In the genomic region with DNA sequence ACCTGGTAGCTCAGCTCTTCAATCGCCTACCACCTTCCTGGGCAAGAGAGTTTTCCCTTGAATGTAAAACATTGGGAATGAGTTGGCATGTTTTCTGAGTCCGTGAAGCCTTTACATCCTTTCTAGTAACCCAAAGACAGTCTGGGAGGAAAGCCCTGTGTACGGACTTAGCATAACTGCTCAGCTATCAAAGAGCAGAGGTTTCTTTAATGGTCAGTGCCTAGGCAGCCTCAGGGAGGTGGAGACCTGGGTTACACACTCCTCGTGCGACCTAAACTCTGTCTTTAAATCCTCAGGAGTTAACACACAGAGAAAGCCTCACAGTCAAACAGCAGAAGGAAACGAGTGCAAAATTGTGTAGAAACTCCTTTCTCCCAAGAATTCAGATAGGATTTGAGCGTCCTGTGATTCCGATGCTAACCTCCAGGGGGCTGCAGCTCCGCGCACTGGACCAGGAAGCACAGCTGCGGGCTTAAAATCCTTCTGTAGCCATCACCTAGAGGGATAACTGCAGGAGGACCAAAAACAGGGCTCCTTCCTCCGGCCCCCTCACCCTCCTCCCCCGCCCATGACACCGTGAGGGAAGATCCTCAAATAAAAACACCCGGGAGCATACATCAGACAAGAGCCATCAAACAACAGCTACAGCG, we compare ENCODE assay signal across 8 mouse cellular contexts. TPM values are rescaled to one million over a fixed set of nuclear protein-coding genes. Genes with fewer than 3 reads are reported as not detected.
DNase-seq lines count a peak whose midpoint lies in the region; ATAC-seq lines count a peak whose summit lies in the region.

No protein-coding gene starts in this region.

- no peak overlapping the region for H3K27ac ChIP-seq in heart, embryonic 12.5 days (ENCODE audit: poor library complexity, severe bottlenecking)
- H3K27ac ChIP-seq in kidney, embryonic 16.5 days (ENCODE audit: low read length) = 0 out of 2 replicates have a peak overlapping the region, but pooled peaks have one; percentile 6
- no peak overlapping the region for H3K27ac ChIP-seq in liver, embryonic 11.5 days (ENCODE audit: low read depth, low read length)
- no peak overlapping the region for H3K27ac ChIP-seq in neural tube, embryonic 14.5 days (ENCODE audit: low read depth, low read length)

- H3K4me2 ChIP-seq in heart, embryonic 12.5 days = peak overlapping the region; percentile 44
- H3K4me2 ChIP-seq in kidney, embryonic 16.5 days (replicated peaks; ENCODE audit: low read depth, low read length) = peak overlapping the region; percentile 46
- H3K4me2 ChIP-seq in liver, embryonic 11.5 days = no peak overlapping the region
- H3K4me2 ChIP-seq in neural tube, embryonic 14.5 days (ENCODE audit: low read depth, low read length) = no peak overlapping the region; the same call in 1 of the 2 replicates

- H3K9ac ChIP-seq in heart, embryonic 12.5 days = no peak overlapping the region
- H3K9ac ChIP-seq in kidney, embryonic 16.5 days (replicated peaks; ENCODE audit: low read length) = peak overlapping the region; percentile 25; the same call in 1 of the 2 replicates
- H3K9ac ChIP-seq in liver, embryonic 11.5 days (ENCODE audit: low read depth, low read length) = no peak overlapping the region
- H3K9ac ChIP-seq in neural tube, embryonic 14.5 days (replicated peaks; ENCODE audit: low read depth, low read length) = no peak overlapping the region

- H3K36me3 ChIP-seq in heart, embryonic 12.5 days = no peaks in the 10 kb centered on the region
- H3K36me3 ChIP-seq in kidney, embryonic 16.5 days (ENCODE audit: insufficient read depth, low read length) = no peaks in the 10 kb centered on the region
- no peaks in the 10 kb centered on the region for H3K36me3 ChIP-seq in liver, embryonic 11.5 days (ENCODE audit: control insufficient read depth, insufficient read depth, low read length)
- H3K36me3 ChIP-seq in neural tube, embryonic 14.5 days (ENCODE audit: control insufficient read depth, insufficient read depth, low read length) = no peaks in the 10 kb centered on the region

- H3K9me3 ChIP-seq in heart, embryonic 12.5 days (replicated peaks) = no peaks in the 10 kb centered on the region
- H3K9me3 ChIP-seq in kidney, embryonic 16.5 days (ENCODE audit: low read length) = no peaks in the 10 kb centered on the region
- H3K9me3 ChIP-seq in liver, embryonic 11.5 days (ENCODE audit: control insufficient read depth, low read length) = no peaks in the 10 kb centered on the region
- no peaks in the 10 kb centered on the region for H3K9me3 ChIP-seq in neural tube, embryonic 14.5 days (ENCODE audit: control insufficient read depth, low read length)

- WGBS in heart, embryonic 12.5 days = 11% methylated on average over 16 of the region's 16 CpGs
- WGBS in kidney, embryonic 16.5 days = 11% methylated on average over 16 of the region's 16 CpGs
- WGBS in liver, embryonic 11.5 days = 12% methylated on average over 16 of the region's 16 CpGs
- 16% methylated on average over 16 of the region's 16 CpGs for WGBS in neural tube, embryonic 14.5 days

- H3K4me1 ChIP-seq in heart, embryonic 12.5 days (replicated peaks) = no peaks in the 10 kb centered on the region
- H3K4me1 ChIP-seq in kidney, embryonic 16.5 days (ENCODE audit: insufficient read depth, low read length) = peaks cover 7% of the 10 kb centered on the region
- no peaks in the 10 kb centered on the region for H3K4me1 ChIP-seq in liver, embryonic 11.5 days (replicated peaks; ENCODE audit: control insufficient read depth, insufficient read depth, low read length)
- no peaks in the 10 kb centered on the region for H3K4me1 ChIP-seq in neural tube, embryonic 14.5 days (ENCODE audit: control insufficient read depth, insufficient read depth, low read length)

- no peak for ATAC-seq in heart, embryonic 12.5 days (ENCODE audit: insufficient number of reproducible peaks, low FRiP score)
- ATAC-seq in kidney, embryonic 16.5 days (ENCODE audit: low FRiP score, low TSS enrichment) = peak; percentile 71; the same call in 1 of the 2 replicates
- no peak for ATAC-seq in liver, embryonic 11.5 days (replicated peaks; ENCODE audit: low FRiP score)
- peak; percentile 60; the same call in 1 of the 2 replicates for ATAC-seq in neural tube, embryonic 14.5 days (ENCODE audit: low read depth)

- peak; percentile 22 to 37 for DNase-seq in urinary bladder, adult 18-20 months (ENCODE audit: low spot score in 2 of 2)
- DNase-seq in urinary bladder, postnatal 10 days (ENCODE audit: low spot score) = no peak
- DNase-seq in embryo, embryonic 9.5 days (ENCODE audit: extremely low spot score) = peak; percentile 65
- peak; percentile 35 for DNase-seq in liver, embryonic 11.5 days (ENCODE audit: low spot score)
- DNase-seq in thymus, postnatal 4 days = peak; percentile 60

- no peaks in the 10 kb centered on the region for H3K27me3 ChIP-seq in heart, embryonic 12.5 days (replicated peaks)
- H3K27me3 ChIP-seq in kidney, embryonic 16.5 days (ENCODE audit: insufficient read depth, low read length) = no peaks in the 10 kb centered on the region
- no peaks in the 10 kb centered on the region for H3K27me3 ChIP-seq in liver, embryonic 11.5 days (replicated peaks; ENCODE audit: control insufficient read depth, insufficient read depth, low read length)
- H3K27me3 ChIP-seq in neural tube, embryonic 14.5 days (ENCODE audit: control insufficient read depth, insufficient read depth, low read length) = no peaks in the 10 kb centered on the region

- H3K4me3 ChIP-seq in heart, embryonic 12.5 days = no peak overlapping the region
- peak overlapping the region; percentile 15 for H3K4me3 ChIP-seq in kidney, embryonic 16.5 days (ENCODE audit: low read length)
- no peak overlapping the region for H3K4me3 ChIP-seq in liver, embryonic 11.5 days (ENCODE audit: low read depth, low read length)
- H3K4me3 ChIP-seq in neural tube, embryonic 14.5 days (ENCODE audit: low read depth, low read length) = no peak overlapping the region

RNA-seq across cellular contexts. Expression of gene Defb29, which starts 14.0 kb away (rescaled TPM):
- polyA plus RNA-seq in heart, embryonic 12.5 days (2016; fragmentation: Nextera tagmentation; extraction: Ambion mirVana) = not detected in 2 replicates
- polyA plus RNA-seq in kidney, embryonic 16.5 days (2015; fragmentation: Nextera tagmentation; extraction: Ambion mirVana) = 2.1 and 2.8 TPM in 2 replicates
- polyA plus RNA-seq in liver, embryonic 11.5 days (2014; fragmentation: Nextera tagmentation; extraction: Ambion mirVana) = not detected in 2 replicates
- not detected in 2 replicates for polyA plus RNA-seq in neural tube, embryonic 14.5 days (2014; fragmentation: Nextera tagmentation; extraction: Ambion mirVana)

RNA-seq across cellular contexts. Expression of gene Gm17416, which starts 15.2 kb away (rescaled TPM):
- not detected in 2 replicates for polyA plus RNA-seq in heart, embryonic 12.5 days (2016; fragmentation: Nextera tagmentation; extraction: Ambion mirVana)
- not detected in 2 replicates for polyA plus RNA-seq in kidney, embryonic 16.5 days (2015; fragmentation: Nextera tagmentation; extraction: Ambion mirVana)
- not detected in 2 replicates for polyA plus RNA-seq in liver, embryonic 11.5 days (2014; fragmentation: Nextera tagmentation; extraction: Ambion mirVana)
- not detected in 2 replicates for polyA plus RNA-seq in neural tube, embryonic 14.5 days (2014; fragmentation: Nextera tagmentation; extraction: Ambion mirVana)

RNA-seq across cellular contexts. Expression of gene Defb21, which starts 18.6 kb away (rescaled TPM):
- polyA plus RNA-seq in heart, embryonic 12.5 days (2016; fragmentation: Nextera tagmentation; extraction: Ambion mirVana) = not detected in 2 replicates
- not detected in 2 replicates for polyA plus RNA-seq in kidney, embryonic 16.5 days (2015; fragmentation: Nextera tagmentation; extraction: Ambion mirVana)
- polyA plus RNA-seq in liver, embryonic 11.5 days (2014; fragmentation: Nextera tagmentation; extraction: Ambion mirVana) = not detected in 2 replicates
- not detected in 2 replicates for polyA plus RNA-seq in neural tube, embryonic 14.5 days (2014; fragmentation: Nextera tagmentation; extraction: Ambion mirVana)

RNA-seq across cellular contexts. Expression of gene Defb19, which starts 26.2 kb away (rescaled TPM):
- polyA plus RNA-seq in heart, embryonic 12.5 days (2016; fragmentation: Nextera tagmentation; extraction: Ambion mirVana) = 0.88 and 0.98 TPM in 2 replicates
- 10.1 and 14.1 TPM in 2 replicates for polyA plus RNA-seq in kidney, embryonic 16.5 days (2015; fragmentation: Nextera tagmentation; extraction: Ambion mirVana)
- polyA plus RNA-seq in liver, embryonic 11.5 days (2014; fragmentation: Nextera tagmentation; extraction: Ambion mirVana) = not detected in 2 replicates
- polyA plus RNA-seq in neural tube, embryonic 14.5 days (2014; fragmentation: Nextera tagmentation; extraction: Ambion mirVana) = not detected in 2 replicates

RNA-seq across cellular contexts. Expression of gene Defb28, which starts 35.8 kb away (rescaled TPM):
- polyA plus RNA-seq in heart, embryonic 12.5 days (2016; fragmentation: Nextera tagmentation; extraction: Ambion mirVana) = not detected in 2 replicates
- 0.54 TPM in 1 of 2 replicates, not detected in the other for polyA plus RNA-seq in kidney, embryonic 16.5 days (2015; fragmentation: Nextera tagmentation; extraction: Ambion mirVana)
- not detected in 2 replicates for polyA plus RNA-seq in liver, embryonic 11.5 days (2014; fragmentation: Nextera tagmentation; extraction: Ambion mirVana)
- polyA plus RNA-seq in neural tube, embryonic 14.5 days (2014; fragmentation: Nextera tagmentation; extraction: Ambion mirVana) = not detected in 2 replicates

Comparison
In these comparisons a context has a peak if more than half of its experiments do, and no peak if none do; other contexts are left out.
1. ATAC-seq: peak in kidney, embryonic 16.5 days (single experiment) and neural tube, embryonic 14.5 days (single experiment); none in heart, embryonic 12.5 days (single experiment) and liver, embryonic 11.5 days (single experiment).
2. H3K4me2 ChIP-seq: peak in heart, embryonic 12.5 days (single experiment) and kidney, embryonic 16.5 days (single experiment); none in liver, embryonic 11.5 days (single experiment) and neural tube, embryonic 14.5 days (single experiment).